Mouse (Mus musculus) forebrain, postnatal 0 days (tissue): ENCODE results near the gene Cep170b. TPM values are rescaled to one million over a fixed set of nuclear protein-coding genes. Genes with fewer than 3 reads are reported as not detected.

Experiments used
- ATAC-seq: fragments of 200-750 bp; cut with Nextera tagmentation; 2 replicates; pipeline ENCODE4 v1.8.0; 2017; ENCODE audit warnings: mild to moderate bottlenecking, moderate library complexity
- DNase-seq: peaks from one replicate; pipeline ENCODE4 v3.0.0-alpha.2; 2015
- H3K27ac ChIP-seq: fragments of 300-500 bp; sonication (generic); 2 replicates; pipeline ENCODE4 v1.5.1; 2014; ENCODE audit warnings: low read depth, mild to moderate bottlenecking, antibody characterized with exemption, low read length, moderate library complexity, mixed read lengths
- H3K27me3 ChIP-seq: fragments of 300-500 bp; sonication (generic); 2 replicates; pipeline ENCODE4 v1.6.1; 2014; ENCODE audit warnings: mild to moderate bottlenecking, low read length, mixed read lengths; ENCODE audit not compliant: insufficient read depth
- H3K36me3 ChIP-seq: fragments of 300-500 bp; sonication (generic); 2 replicates; pipeline ENCODE4 v1.6.1; 2014; ENCODE audit warnings: mild to moderate bottlenecking, moderate library complexity; ENCODE audit not compliant: insufficient read depth
- H3K4me1 ChIP-seq: fragments of 300-500 bp; sonication (generic); 2 replicates; pipeline ENCODE4 v1.6.1; 2014; ENCODE audit warnings: antibody characterized with exemption; ENCODE audit not compliant: insufficient read depth
- H3K4me2 ChIP-seq: fragments of 300-500 bp; sonication (generic); 2 replicates; pipeline ENCODE4 v1.6.1; 2014; ENCODE audit warnings: low read depth, mild to moderate bottlenecking, moderate library complexity
- H3K4me3 ChIP-seq: fragments of 300-500 bp; sonication (generic); 2 replicates; pipeline ENCODE4 v1.5.1; 2014; ENCODE audit warnings: low read depth, low read length, mixed read lengths
- H3K9ac ChIP-seq: fragments of 300-500 bp; sonication (generic); 2 replicates; pipeline ENCODE4 v1.6.1; 2014; ENCODE audit warnings: mild to moderate bottlenecking
- H3K9me3 ChIP-seq: fragments of 300-500 bp; sonication (generic); 2 replicates; pipeline ENCODE4 v1.6.1; 2016; ENCODE audit warnings: low read length
- CTCF ChIP-seq: sonication (generic); IDR thresholded peaks from 2 replicates; pipeline ENCODE4 v1.5.1; 2016; ENCODE audit warnings: antibody characterized with exemption, control low read depth, low read depth
- WGBS: fragments of 180-500 bp; shearing (Covaris S2); extraction: QIAGEN DNeasy Blood & Tissue Kit; methylation state at CpG from one replicate; pipeline ENCODE4 v1.1.7; 2014; 5-methylcytosine and 5-hydroxymethylcytosine counted together
- polyA plus RNA-seq: library from polyadenylated mRNA; unstranded; fragments of >200 nt; fragmentation: Nextera tagmentation; extraction: Ambion mirVana; gene quantifications from 2 replicates; pipeline ENCODE4 v1.2.1, GENCODE M21; 2015
- total RNA-seq: library from RNA; depleted of rRNA; stranded (reverse); fragments of >200 nt; gene quantifications from 2 replicates; pipeline ENCODE4 v1.2.3, GENCODE M21; 2014

The Cep170b gene
- total and polyA plus RNA-seq, 2 experiments from 2014 or later = 31.6 to 86.7 TPM

DNA sequence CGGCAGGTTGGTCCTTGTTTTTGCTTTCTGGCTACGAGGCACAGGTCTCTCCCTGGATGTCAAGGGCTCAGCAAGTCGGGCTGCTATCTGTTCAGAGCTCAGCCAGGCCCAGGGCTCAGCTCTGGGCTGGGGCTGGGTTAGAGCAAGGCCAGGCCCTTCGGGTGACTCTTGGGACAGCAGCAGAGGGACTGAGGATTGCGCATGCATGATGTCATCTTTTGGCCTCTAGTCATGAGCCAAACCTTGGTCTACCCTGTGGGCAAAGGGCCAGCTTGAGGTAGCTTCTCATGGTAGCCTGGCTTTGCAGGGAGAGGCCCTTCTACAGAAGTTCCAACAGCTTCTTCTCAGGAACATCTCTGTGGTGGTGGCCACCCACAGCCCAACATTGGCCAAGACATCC is 43.9 kb downstream of the Cep170b start:
- Histone ChIP-seq H3K4me2 (no peak overlapping the region), H3K36me3 (no peaks in the 10 kb centered on the region), H3K9ac (no peak overlapping the region), H3K4me3 (no peak overlapping the region), H3K9me3 (no peaks in the 10 kb centered on the region), H3K4me1 (no peaks in the 10 kb centered on the region), H3K27me3 (no peaks in the 10 kb centered on the region), H3K27ac (no peak overlapping the region)
- TF ChIP-seq CTCF = no peak
- 80% methylated on average over 5 of the region's 5 CpGs for WGBS
- ATAC-seq = no peak
- no peak for DNase-seq

- Histone ChIP-seq H3K36me3 (no peaks in the 10 kb centered on the region), H3K27ac (no peak overlapping the region), H3K4me3 (no peak overlapping the region), H3K27me3 (no peaks in the 10 kb centered on the region), H3K4me2 (no peak overlapping the region), H3K4me1 (no peaks in the 10 kb centered on the region), H3K9ac (no peak overlapping the region), H3K9me3 (no peaks in the 10 kb centered on the region)
- ATAC-seq (no peak), DNase-seq (no peak)
- 90% methylated on average over 7 of the region's 7 CpGs for WGBS
- no peak for TF ChIP-seq CTCF
Observed at GRCm38 (mm10) chr12:112764991-112765390, 44.7 kb downstream of the Cep170b start.

- Histone ChIP-seq H3K27me3 (no peaks in the 10 kb centered on the region), H3K4me3 (no peak overlapping the region), H3K9me3 (no peaks in the 10 kb centered on the region), H3K4me1 (no peaks in the 10 kb centered on the region), H3K36me3 (no peaks in the 10 kb centered on the region), H3K9ac (no peak overlapping the region), H3K4me2 (no peak overlapping the region), H3K27ac (no peak overlapping the region)
- 90% methylated on average over 7 of the region's 7 CpGs for WGBS
- no peak for TF ChIP-seq CTCF
- ATAC-seq = no peak
- DNase-seq = no peak
Observed at GRCm38 (mm10) chr12:112766586-112766985, 46.3 kb downstream of the Cep170b start.

DNA sequence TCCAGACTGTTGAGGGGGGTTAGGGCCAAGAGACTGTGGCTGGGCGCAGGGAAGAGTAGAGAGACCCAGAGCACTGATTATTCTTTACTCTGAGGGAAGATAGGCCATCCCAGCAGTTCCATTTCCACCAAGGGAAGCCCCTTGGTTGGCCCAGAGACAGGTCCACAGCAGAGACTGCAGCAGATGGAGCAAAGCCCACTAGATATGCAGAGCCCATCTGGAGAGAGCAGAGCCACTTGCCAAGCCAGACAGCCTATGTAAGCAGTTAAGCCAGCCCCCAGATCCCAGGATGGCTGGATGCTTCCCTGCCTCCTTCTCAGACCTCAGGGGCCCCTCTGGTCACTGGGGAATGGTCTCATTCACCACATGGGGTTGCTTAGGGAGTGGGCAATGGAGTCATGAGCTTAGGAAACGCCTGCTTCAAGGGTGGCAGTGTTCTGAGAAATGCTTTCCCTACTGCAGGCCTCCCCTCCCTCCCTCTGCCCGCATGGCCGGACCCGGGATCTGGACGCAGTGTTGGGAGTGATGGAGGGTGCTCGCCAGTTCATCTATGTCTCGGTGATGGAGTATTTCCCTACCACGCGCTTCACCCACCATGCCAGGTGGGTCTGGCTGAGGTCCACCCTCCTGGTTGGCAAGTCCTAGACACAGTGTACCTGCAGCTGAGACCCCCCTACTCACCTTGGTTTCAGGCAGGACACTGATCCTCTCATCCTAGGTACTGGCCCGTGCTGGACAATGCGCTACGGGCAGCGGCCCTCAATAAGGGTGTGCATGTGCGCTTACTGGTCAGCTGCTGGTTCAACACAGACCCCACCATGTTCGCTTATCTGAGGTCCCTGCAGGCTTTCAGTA is 47.0 kb downstream of the Cep170b start:
- Histone ChIP-seq H3K4me3 (no peak overlapping the region), H3K4me1 (no peaks in the 10 kb centered on the region)
- ATAC-seq = no peak

GRCm38 (mm10) chr12:112768166-112768565 is 47.9 kb downstream of the Cep170b start:
- no peak for ATAC-seq
- H3K4me2 ChIP-seq = no peak overlapping the region
- H3K27ac ChIP-seq = no peak overlapping the region
- no peaks in the 10 kb centered on the region for H3K4me1 ChIP-seq
- no peak overlapping the region for H3K9ac ChIP-seq
- no peaks in the 10 kb centered on the region for H3K27me3 ChIP-seq
- no peaks in the 10 kb centered on the region for H3K9me3 ChIP-seq
- DNase-seq = no peak
- TF ChIP-seq CTCF = no peak
- WGBS = 92% methylated on average over 8 of the region's 8 CpGs
- H3K36me3 ChIP-seq = no peaks in the 10 kb centered on the region
- H3K4me3 ChIP-seq = no peak overlapping the region

More for the DNA sequence above, 47.0 kb downstream of the Cep170b start:
- H3K9me3 ChIP-seq = no peaks in the 10 kb centered on the region
- no peak overlapping the region for H3K27ac ChIP-seq
- no peaks in the 10 kb centered on the region for H3K36me3 ChIP-seq
- H3K4me2 ChIP-seq = no peak overlapping the region
- DNase-seq = no peak
- no peak overlapping the region for H3K9ac ChIP-seq
- H3K27me3 ChIP-seq = no peaks in the 10 kb centered on the region
- TF ChIP-seq CTCF = no peak
- WGBS = 92% methylated on average over 16 of the region's 16 CpGs

DNA sequence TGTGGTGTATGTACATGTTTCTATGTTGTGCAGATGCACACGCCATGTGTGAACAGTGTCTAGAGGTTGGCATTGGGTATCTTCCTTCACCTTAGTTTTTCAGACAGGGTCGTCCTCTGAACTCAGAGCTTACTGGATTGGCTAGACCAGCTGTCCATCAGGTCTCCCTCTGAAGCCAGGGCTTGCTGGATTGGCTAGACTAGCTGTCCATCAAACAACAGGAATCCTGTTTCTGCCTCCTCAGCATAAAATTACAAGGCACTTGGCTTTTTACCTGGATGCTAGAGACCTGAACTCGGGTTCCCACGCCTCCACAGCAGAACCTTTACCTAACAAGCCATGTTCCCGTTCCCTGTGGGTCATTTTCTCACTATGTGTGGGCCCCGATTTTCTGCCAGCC is 48.8 kb downstream of the Cep170b start:
- WGBS = 85% methylated on average over 6 of the region's 6 CpGs
- DNase-seq = peak; percentile 15

GRCm38 (mm10) chr12:112769751-112770150 is 49.5 kb downstream of the Cep170b start:
- H3K4me2 ChIP-seq = no peak overlapping the region
- no peak overlapping the region for H3K9ac ChIP-seq
- H3K4me1 ChIP-seq = no peaks in the 10 kb centered on the region
- no peaks in the 10 kb centered on the region for H3K36me3 ChIP-seq
- 71% methylated on average over 2 of the region's 2 CpGs for WGBS
- no peak for ATAC-seq
- no peak for TF ChIP-seq CTCF
- no peak overlapping the region for H3K4me3 ChIP-seq
- no peaks in the 10 kb centered on the region for H3K9me3 ChIP-seq
- DNase-seq = no peak
- H3K27ac ChIP-seq = no peak overlapping the region
- H3K27me3 ChIP-seq = no peaks in the 10 kb centered on the region

More for the DNA sequence above, 48.8 kb downstream of the Cep170b start:
- Histone ChIP-seq H3K36me3 (no peaks in the 10 kb centered on the region), H3K27me3 (no peaks in the 10 kb centered on the region), H3K27ac (no peak overlapping the region), H3K4me1 (no peaks in the 10 kb centered on the region), H3K4me2 (no peak overlapping the region), H3K9me3 (no peaks in the 10 kb centered on the region), H3K9ac (no peak overlapping the region), H3K4me3 (no peak overlapping the region)
- no peak for TF ChIP-seq CTCF
- ATAC-seq = no peak
